Mouse (Mus musculus): Measurements from ENCODE around the gene Crebrf.

Gene Crebrf

DNA sequence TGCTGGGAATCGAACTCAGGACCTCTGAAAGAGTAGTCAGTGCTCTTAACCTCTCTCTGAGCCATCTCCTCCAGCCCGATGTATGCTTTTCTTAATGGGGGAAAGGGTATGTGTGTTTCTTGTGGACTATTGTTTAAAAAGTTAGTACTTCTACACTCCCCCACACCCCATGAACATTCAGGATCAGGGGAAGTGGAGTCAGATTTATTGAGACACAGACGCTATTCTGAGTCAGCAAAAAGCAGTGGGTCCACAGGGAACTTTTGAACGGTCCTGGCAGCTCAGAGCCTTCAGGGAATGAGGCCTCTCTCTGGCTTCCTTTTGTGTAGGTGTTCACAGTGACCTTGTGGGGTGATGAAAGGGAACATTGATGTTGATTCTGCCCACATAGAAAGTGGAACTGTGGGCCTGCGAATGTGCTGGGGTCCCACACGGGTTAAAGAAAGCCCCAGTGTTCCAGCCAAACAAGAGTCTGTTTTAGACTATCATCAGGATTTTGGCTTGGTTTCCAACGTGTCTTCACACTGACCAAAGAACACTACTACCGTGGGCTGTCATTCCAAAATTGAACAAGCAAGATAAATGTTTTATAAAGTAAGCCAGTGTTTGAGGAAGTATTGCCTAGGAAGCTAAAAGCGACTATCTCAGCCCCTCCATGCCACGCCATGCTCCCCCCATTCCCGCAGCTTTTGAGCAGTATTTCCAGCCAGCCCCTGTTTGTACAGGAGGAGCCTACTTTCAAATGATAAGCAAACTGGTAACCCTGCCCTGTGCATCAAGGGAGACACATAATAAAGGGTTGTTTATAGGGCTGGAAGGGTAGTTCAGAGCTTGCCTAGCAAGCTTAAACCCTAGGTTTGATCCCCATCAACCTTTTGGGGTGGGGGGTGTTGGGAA is 9.7 kb upstream of the Crebrf start:
- DNase-seq (ENCODE audit: low spot score in 2 of 2): no peak

DNA sequence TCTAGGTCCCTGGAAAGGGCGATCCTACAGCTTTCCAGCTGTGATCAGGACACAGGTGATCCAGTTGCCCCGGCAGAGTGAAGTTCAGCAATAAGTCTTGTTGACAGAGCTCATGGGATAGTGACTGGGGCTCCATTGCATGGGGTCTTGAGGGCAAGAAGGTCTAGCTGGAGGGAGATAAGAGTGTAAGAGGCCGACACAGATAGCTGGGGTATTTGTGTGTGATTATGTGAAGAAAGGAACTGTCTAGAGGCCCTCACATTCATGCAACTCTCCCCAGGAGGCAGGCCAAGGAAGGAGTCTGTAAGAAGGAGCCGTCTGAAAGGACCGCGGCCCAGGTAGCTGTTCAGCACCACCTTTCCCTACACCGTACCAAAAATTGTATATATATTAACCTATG is 8.4 kb upstream of the Crebrf start:
- no peak for DNase-seq (ENCODE audit: low spot score in 2 of 2)

DNA sequence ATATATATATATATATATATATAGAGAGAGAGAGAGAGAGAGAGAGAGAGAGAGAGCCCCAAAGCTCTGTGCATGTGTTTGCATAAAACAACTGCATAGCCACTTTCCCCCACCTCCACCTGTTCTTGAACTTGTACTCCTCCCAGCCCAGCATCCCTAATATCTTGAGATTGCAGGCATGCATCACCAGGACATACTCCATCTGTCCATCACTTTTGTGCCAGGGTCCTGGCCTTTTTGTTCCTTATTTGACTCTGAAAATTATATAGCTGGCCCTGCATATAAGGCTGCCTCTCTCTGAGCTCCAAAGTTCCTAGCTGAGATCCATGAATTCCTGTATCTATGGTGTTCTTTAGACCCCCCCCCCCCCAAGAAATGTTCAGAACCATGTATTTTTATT is 7.0 kb upstream of the Crebrf start:
- DNase-seq (ENCODE audit: low spot score in 2 of 2): no peak

DNA sequence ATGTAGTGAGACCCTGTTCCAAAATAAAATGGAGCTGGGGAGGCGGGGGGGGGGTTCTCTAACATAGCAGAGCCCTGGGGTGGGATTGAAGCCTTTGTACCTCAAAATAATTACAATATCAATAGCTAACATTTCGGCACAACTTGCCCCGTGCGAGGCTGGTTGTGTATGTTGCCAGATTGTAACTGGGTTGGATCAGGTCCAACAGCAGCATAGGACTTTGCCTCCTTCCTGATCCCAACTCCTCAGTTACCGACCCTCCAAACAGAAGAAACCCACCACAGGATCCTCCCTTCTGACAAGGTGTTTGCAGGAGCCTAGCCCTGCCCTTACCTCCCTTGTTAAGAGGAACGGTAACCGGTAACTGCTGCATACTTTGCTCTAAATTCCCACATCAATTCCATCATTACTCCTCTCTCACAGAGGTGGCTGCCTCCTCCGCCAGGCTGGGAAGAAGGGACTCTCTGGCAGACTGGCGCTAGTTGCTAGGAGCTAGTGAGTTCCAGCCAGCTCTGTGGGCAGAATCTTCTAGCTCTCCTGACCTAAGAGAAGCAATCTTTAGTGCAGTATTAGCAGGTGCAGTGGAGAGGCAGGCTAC is 6.4 kb upstream of the Crebrf start:
- no peak for DNase-seq (ENCODE audit: low spot score in 2 of 2)

- no peak for DNase-seq (ENCODE audit: low spot score in 2 of 2)
Measured at GRCm38 (mm10) chr17:26710049-26710448, 5.4 kb upstream of the Crebrf start.

- DNase-seq (ENCODE audit: low spot score in 2 of 2): peak; percentile 95 to 96
Measured at GRCm38 (mm10) chr17:26715916-26716717, 667 bp downstream of the Crebrf start.

GRCm38 (mm10) chr17:26717868-26718267 is 2.4 kb downstream of the Crebrf start:
- DNase-seq (ENCODE audit: low spot score in 2 of 2): no peak

DNA sequence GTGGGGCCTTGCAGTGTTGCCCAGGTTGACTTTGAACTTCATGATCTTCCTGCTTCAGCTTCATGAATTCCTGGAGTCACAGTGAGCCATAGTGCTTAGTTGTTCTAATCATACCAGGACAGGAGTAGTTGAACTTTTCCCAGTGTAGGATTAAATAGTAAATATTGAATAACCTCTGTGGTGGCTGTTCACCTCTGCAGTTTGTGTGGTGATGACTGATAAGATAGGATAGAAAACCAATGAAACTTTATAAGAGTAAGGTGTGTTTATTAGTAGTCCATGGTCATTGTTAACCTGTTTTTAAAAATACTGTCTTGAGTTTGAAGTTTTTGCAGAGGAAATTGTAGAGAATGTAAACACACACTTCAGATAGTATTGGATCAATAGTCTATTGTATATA is 4.0 kb downstream of the Crebrf start:
- DNase-seq (ENCODE audit: low spot score in 2 of 2): no peak

- DNase-seq (ENCODE audit: low spot score in 2 of 2): no peak
Measured at GRCm38 (mm10) chr17:26721802-26722201, 6.4 kb downstream of the Crebrf start.

GRCm38 (mm10) chr17:26724790-26725189 is 9.3 kb downstream of the Crebrf start:
- DNase-seq (ENCODE audit: low spot score in 2 of 2): no peak

GRCm38 (mm10) chr17:26726674-26727073 is 11.2 kb downstream of the Crebrf start:
- no peak for DNase-seq (ENCODE audit: low spot score in 2 of 2)

DNA sequence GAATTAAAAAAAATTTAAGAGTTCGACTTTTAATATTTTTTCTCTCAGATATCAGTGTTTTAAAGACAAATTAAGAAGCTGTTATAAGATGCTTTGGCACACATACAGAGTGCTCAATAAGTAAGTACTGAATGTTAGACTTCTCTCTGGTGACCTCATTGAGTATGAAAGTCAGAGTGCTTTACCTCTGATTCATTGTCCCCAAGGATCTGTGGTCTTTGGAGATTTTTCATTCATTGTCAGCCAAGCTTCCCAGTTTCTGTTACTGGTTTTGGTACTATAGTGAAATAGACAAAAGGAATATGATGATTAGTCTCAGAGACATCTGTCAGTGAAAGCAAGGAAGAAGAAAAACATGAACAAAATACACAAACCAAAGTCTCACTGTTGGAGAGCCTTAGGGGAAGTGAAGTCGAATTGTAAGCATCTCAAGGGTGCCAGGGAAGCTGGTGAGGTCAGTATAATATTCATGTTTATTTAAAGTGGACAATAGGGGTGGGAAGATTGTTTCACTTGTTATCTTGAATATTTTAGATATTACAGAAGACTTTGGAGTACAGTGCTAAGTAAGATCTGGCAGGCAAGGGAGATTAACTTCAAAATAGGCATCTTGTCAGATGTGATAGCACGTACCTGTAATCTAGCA is 11.8 kb downstream of the Crebrf start:
- DNase-seq (ENCODE audit: low spot score in 2 of 2): no peak

DNA sequence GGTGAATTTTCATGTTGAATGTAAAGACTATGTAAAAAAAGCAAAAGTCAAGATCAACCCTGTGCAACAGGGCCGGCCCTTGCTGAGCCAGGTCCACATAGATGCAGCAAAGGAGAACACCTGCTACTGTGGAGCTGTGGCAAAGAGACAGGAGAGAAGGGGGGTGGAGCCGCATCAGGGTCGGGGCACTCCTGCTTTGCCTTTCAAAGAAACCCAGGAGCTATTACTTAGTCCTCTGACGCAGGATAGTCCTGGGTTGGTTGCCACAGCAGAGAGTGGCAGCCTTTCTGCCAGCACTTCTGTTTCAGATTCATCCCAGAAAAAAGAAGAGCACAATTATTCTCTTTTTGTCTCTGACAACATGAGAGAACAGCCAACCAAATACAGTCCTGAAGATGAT is 27.1 kb downstream of the Crebrf start:
- no peak for DNase-seq (ENCODE audit: low spot score in 2 of 2)

GRCm38 (mm10) chr17:26743294-26743693 is 27.8 kb downstream of the Crebrf start:
- DNase-seq (ENCODE audit: low spot score in 2 of 2): no peak

DNA sequence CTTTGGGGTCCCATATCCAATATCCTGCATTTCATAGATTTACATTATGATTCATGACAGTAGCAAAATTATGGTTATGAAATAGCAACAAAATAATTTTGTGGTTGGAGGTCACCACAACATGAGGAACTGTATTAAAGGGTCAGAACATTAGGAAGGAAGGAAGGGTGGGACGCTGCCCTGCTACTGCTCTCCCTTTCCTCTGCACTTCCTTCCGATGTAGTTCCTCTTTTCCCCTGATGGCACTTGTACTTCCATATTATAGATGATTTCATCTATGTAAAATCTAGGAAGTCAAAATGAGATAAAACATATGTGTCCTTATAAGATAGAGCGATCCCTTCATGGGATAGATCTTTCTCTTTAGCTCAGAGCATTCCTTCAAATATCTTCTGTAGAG is 34.5 kb downstream of the Crebrf start:
- no peak for DNase-seq (ENCODE audit: low spot score in 2 of 2)

GRCm38 (mm10) chr17:26752297-26752696 is 36.8 kb downstream of the Crebrf start:
- DNase-seq (ENCODE audit: low spot score in 2 of 2): no peak

GRCm38 (mm10) chr17:26753476-26753875 is 38.0 kb downstream of the Crebrf start:
- no peak for DNase-seq (ENCODE audit: low spot score in 2 of 2)

GRCm38 (mm10) chr17:26767100-26767753 is 51.8 kb downstream of the Crebrf start:
- DNase-seq (ENCODE audit: low spot score in 2 of 2): no peak

- no peak for DNase-seq (ENCODE audit: low spot score in 2 of 2)
Measured at GRCm38 (mm10) chr17:26767754-26768124, 52.3 kb downstream of the Crebrf start.

DNA sequence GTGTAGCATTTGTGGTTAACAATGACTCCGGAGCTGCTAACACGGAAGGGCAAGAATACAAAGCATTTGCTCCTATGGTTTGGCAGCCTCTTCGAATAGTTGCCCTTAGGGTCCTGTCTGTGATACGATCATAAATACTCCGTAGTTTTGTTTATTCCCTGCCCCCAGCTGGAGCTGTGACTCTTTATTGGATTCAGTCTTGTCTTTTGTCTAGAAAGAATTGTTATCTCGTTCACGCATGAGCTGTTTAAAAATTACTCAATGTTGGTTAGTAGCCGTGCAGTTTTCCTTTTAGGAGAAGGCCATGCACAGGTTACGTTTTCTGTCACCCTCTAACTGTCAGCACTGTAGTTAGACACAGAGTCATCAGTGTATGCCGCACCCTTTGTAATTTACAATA is 60.8 kb downstream of the Crebrf start:
- DNase-seq (ENCODE audit: low spot score in 2 of 2): no peak

- no peak for DNase-seq (ENCODE audit: low spot score in 2 of 2)
Measured at GRCm38 (mm10) chr17:26778001-26778400, 62.6 kb downstream of the Crebrf start.

Measured in spleen, postnatal 4 days (tissue).